Mouse (Mus musculus) testis, adult 2 months (tissue): ENCODE data around the gene Defb47. TPM values are rescaled to one million over a fixed set of nuclear protein-coding genes. Genes with fewer than 3 reads are reported as not detected.

ENCODE experiments used
- H3K27ac ChIP-seq: fragments of 200-500 bp; 2 replicates; pipeline ENCODE4 v1.5.1; 2012; ENCODE audit warnings: low read depth, low read length; ENCODE audit not compliant: control insufficient read depth, insufficient read depth
- H3K27me3 ChIP-seq: fragments of 200-500 bp; 2 replicates; pipeline ENCODE4 v1.6.1; 2012; ENCODE audit warnings: mild to moderate bottlenecking, low read length, moderate library complexity; ENCODE audit not compliant: control insufficient read depth, insufficient read depth
- H3K36me3 ChIP-seq: fragments of 200-500 bp; 2 replicates; pipeline ENCODE4 v1.6.1; 2012; ENCODE audit warnings: mild to moderate bottlenecking, low read length; ENCODE audit not compliant: control insufficient read depth, insufficient read depth
- H3K4me1 ChIP-seq: fragments of 200-500 bp; 2 replicates; pipeline ENCODE4 v1.6.1; 2012; ENCODE audit warnings: low read length; ENCODE audit not compliant: control insufficient read depth, insufficient read depth
- H3K4me3 ChIP-seq: fragments of 200-500 bp; 2 replicates; pipeline ENCODE4 v1.5.1; 2012; ENCODE audit warnings: low read depth, mild to moderate bottlenecking, low read length, moderate library complexity, mixed read lengths; ENCODE audit not compliant: control insufficient read depth
- CTCF ChIP-seq: fragments of 200-500 bp; IDR thresholded peaks from 2 replicates; pipeline ENCODE4 v1.5.1; 2012; ENCODE audit warnings: low read depth, mild to moderate bottlenecking, inconsistent platforms, low read length, moderate library complexity; ENCODE audit not compliant: control insufficient read depth, insufficient read depth, insufficient replicate concordance
- POLR2A ChIP-seq: fragments of 200-500 bp; IDR thresholded peaks from 2 replicates; pipeline ENCODE4 v1.6.1; 2012; ENCODE audit warnings: low read depth, mild to moderate bottlenecking, inconsistent platforms, low read length, moderate library complexity; ENCODE audit not compliant: control insufficient read depth
- polyA plus RNA-seq: library from polyadenylated mRNA; depleted of rRNA; stranded (reverse); fragments of >200 nt; gene quantifications from 2 replicates; pipeline ENCODE4 v1.2.3, GENCODE M21; 2012

Defb47 gene
- polyA plus RNA-seq, 1 experiment: not detected

DNA sequence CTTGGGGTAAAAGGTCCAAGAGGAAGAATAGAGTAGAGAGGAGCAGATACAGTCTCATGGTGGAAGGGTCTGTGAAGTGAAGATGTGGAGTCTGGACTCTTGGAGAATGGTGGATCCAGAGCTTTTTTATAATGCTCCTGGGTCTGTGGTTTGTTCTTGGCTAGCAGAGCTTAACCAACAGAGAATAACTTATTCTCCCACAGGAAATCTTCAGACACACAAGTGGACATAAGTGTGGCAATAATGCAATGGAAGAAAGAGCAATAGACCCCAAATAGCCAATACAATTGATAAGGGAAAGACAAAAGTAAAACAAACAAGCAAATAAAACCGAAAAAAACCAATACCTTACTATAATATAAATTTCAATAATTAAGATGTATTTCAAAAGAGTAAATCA lies 13.5 kb upstream of the Defb47 start, which contains the start of gene Defb48:
Gene Defb48, minus strand, starts transcription at position 101 of the 400 bp plus-strand sequence.
- Histone ChIP-seq H3K27ac (no peak within 1 kb of the TSS), H3K4me1 (no peaks in the 10 kb centered on the region), H3K4me3 (no peak within 1 kb of the TSS), H3K36me3 (no peaks in the 10 kb centered on the region), H3K27me3 (no peaks in the 10 kb centered on the region)
- TF ChIP-seq CTCF (no peak), POLR2A (no peak)

DNA sequence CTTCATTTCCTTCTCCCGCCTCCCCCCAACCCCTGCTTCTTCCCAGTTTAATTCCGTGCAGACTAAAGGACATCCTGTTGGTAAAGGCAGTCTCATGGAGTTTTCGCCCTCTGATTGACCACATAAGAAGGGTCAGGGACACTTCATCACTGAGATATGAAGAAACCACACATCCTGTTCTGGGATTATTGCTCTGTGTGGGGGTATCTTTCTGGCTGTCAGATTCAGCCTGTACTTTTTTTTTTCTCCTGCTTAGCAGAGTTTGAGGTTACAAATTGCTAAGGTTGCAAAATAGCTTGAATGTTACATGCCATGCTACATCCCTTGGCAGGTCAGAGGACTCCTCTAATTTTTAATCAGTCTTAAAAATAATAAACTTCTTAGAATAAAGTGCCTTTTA lies 6.6 kb upstream of the Defb47 start:
- TF ChIP-seq POLR2A (no peak), CTCF (no peak)
- no peaks in the 10 kb centered on the region for H3K27me3 ChIP-seq
- H3K36me3 ChIP-seq: no peaks in the 10 kb centered on the region
- no peaks in the 10 kb centered on the region for H3K4me1 ChIP-seq
- H3K4me3 ChIP-seq: no peak overlapping the region
- H3K27ac ChIP-seq: no peak overlapping the region

DNA sequence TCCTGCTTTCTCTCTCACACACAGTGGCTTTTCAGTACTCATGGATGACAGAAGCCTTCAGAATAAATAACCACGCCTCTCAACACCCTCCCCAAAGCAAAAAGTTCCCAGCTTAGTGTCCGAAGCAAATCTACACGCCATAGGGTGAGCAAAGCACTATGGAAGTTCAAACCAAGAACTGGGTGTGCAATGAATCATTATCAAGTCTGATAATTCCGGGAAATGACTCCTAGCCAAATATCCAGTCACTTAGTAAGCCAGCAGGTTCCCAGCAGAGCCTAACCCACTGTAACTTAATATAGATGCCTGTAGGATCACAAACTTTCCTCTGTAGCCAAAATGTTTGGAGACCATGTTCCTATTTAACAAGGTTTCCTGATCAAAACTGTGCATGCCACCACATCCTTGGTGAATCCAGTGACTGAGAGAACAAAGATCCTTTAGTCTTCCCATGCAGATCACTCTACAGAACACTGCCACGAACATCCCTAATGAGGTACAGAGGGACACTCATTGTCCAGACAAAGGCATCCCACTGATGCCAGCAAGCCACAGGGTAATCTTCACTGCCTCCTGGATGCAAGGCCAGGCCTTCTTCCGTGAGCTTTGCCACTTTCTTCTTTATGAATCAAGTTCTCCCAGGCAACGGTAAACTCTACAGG lies 5.9 kb upstream of the Defb47 start:
- H3K27ac ChIP-seq: no peak overlapping the region
- no peaks in the 10 kb centered on the region for H3K36me3 ChIP-seq
- H3K4me1 ChIP-seq: no peaks in the 10 kb centered on the region
- no peak overlapping the region for H3K4me3 ChIP-seq
- TF ChIP-seq CTCF (no peak), POLR2A (no peak)
- H3K27me3 ChIP-seq: no peaks in the 10 kb centered on the region

DNA sequence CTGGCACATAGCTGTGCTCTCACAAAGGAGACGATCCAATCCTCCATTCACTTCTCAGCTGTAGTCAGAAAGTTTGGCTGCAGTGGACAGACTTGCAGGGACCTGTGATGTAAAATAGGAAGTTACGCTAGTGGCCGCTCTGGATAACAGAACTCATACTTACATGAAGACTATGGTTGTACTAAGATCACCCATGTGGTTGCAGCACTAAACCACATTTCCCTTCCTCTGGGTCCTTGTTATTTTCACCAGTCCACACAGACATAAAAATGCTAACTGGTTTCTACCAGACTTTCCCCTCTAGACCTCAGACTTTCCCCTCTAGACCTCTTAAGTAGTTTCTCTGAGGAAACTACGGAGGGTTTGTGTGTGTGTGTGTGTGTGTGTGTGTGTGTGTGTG lies 1.1 kb downstream of the Defb47 start:
- Histone ChIP-seq H3K27me3 (no peaks in the 10 kb centered on the region), H3K36me3 (no peaks in the 10 kb centered on the region), H3K27ac (no peak overlapping the region), H3K4me1 (no peaks in the 10 kb centered on the region), H3K4me3 (no peak overlapping the region)
- no peak for TF ChIP-seq CTCF
- TF ChIP-seq POLR2A: no peak

DNA sequence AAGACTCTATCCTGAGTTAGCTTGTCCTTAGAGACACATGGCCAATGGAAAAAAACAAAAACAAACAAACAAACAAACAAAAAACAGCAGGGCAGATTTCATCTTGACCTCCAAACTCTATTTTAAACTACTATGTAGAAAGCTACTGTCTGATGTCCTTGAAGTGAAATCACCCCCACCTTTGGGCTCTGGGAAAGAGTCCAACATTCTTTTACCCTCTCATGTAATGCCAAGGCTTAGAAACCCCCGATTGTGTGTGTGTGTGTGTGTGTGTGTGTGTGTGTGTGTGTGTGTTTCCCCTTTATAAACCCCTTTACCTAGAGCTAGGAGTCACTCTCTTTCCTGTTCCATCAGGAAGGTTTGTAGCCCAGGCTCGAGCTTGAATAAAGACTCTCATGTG lies 4.7 kb downstream of the Defb47 start:
- Histone ChIP-seq H3K4me3 (no peak overlapping the region), H3K27ac (no peak overlapping the region), H3K36me3 (no peaks in the 10 kb centered on the region), H3K4me1 (no peaks in the 10 kb centered on the region), H3K27me3 (no peaks in the 10 kb centered on the region)
- no peak for TF ChIP-seq CTCF
- TF ChIP-seq POLR2A: no peak

DNA sequence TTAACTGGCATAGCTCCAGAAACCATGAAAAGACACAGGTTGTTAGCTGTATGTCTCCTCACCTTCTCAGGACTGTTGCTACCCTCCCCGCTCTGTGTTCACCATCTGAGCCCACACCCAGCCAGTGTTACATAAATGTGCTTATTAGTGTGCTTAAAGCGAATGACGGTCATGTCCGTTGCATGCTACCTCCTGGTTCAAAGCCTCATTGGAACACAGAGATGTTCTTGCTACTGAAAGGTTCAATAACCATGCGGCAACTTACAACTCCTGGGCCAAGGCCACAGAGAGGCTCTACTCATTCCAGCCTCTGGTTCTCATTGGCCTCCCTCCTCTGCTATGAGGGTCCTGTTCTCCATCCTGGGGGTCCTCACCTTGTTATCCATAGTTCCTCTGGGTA lies 13.6 kb downstream of the Defb47 start, which contains the start of gene Defb43:
Gene Defb43, plus strand, starts transcription at position 301 of the 400 bp plus-strand sequence.
- TF ChIP-seq POLR2A (no peak), CTCF (no peak)

DNA sequence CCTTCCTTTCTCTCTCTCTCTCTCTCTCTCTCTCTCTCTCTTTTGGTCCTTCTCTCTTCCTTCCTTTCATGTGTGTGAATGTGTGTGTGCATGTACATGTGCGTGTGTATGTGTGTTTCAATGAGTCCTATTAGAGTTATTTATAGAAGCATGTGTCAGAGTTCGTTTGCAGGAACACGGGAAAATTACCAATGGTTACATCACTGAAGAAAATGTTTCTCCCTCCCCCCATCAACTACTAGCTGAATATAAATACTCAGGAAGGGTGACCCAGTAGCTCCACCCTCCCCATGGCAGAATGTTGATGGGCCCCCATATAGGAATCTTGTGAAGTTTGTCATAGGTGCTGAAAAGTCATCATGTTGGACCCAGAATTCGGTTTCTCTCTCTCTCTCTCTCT lies 15.2 kb downstream of the Defb47 start:
- no peaks in the 10 kb centered on the region; the same call in 1 of the 2 replicates for H3K4me1 ChIP-seq
- no peaks in the 10 kb centered on the region for H3K27me3 ChIP-seq
- H3K36me3 ChIP-seq: no peaks in the 10 kb centered on the region
- H3K27ac ChIP-seq: no peak overlapping the region
- H3K4me3 ChIP-seq: no peak overlapping the region
- no peak for TF ChIP-seq POLR2A
- TF ChIP-seq CTCF: no peak

More for the DNA sequence above, 13.6 kb downstream of the Defb47 start, which contains the start of gene Defb43:
- H3K4me1 ChIP-seq: no peaks in the 10 kb centered on the region; the same call in 1 of the 2 replicates
- no peaks in the 10 kb centered on the region for H3K27me3 ChIP-seq
- no peak within 1 kb of the TSS for H3K4me3 ChIP-seq
- H3K36me3 ChIP-seq: no peaks in the 10 kb centered on the region
- H3K27ac ChIP-seq: no peak within 1 kb of the TSS

DNA sequence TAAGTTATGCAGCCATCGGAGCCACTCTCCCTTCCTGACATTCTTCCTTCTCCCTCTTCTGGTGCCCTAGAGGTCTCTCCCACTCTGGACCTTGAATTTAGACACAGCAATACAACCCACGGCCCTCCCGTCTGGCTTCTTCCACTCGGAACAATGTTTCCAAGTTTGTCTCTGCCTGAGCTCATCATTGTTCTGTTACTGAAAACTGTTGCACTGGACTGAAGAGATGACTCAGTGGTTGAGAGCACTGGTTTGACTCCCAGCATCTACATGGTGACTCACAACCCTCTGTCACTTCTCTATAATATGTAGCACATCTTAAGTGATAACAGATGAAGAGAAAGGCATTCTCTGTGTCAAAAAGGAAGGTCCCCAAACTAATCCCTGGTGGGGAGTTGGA lies 16.8 kb downstream of the Defb47 start:
- Histone ChIP-seq H3K4me3 (no peak overlapping the region), H3K27me3 (no peaks in the 10 kb centered on the region), H3K4me1 (no peaks in the 10 kb centered on the region; the same call in 1 of the 2 replicates), H3K36me3 (no peaks in the 10 kb centered on the region), H3K27ac (no peak overlapping the region)
- TF ChIP-seq POLR2A (no peak), CTCF (no peak)
